Mouse (Mus musculus): Measurements from ENCODE around the gene Pde4d. TPM values are rescaled to one million over a fixed set of nuclear protein-coding genes. Genes with fewer than 3 reads are reported as not detected.

The Pde4d gene
- polyA plus RNA-seq, 1 experiment, result 15.1 TPM

- Histone ChIP-seq H3K27me3 (ENCODE audit: control insufficient read depth, insufficient read depth, insufficient read length) (no peaks in the 10 kb centered on the region), H3K79me2 (ENCODE audit: control insufficient read depth, insufficient read depth) (peaks cover 74% of the 10 kb centered on the region), H3K4me3 (ENCODE audit: insufficient read depth, poor library complexity, severe bottlenecking) (no peak overlapping the region), H3K36me3 (ENCODE audit: control insufficient read depth, insufficient read depth) (no peaks in the 10 kb centered on the region), H3ac (ENCODE audit: control insufficient read depth, insufficient read length, low read depth) (no peak overlapping the region), H3K79me3 (ENCODE audit: low read depth) (peaks cover 13% of the 10 kb centered on the region)
- no peak for TF ChIP-seq CTCF (IDR thresholded peaks at IDR 0.05; ENCODE audit: control insufficient read depth, insufficient read depth, insufficient read length)
- no peak for TF ChIP-seq MYOG (IDR thresholded peaks at IDR 0.05; ENCODE audit: control insufficient read depth, extremely low read depth, insufficient read length)
- TF ChIP-seq MAX (IDR thresholded peaks at IDR 0.05), result no peak
- TF ChIP-seq MYOD1 (IDR thresholded peaks at IDR 0.05; ENCODE audit: control insufficient read depth, insufficient read length, low read depth), result no peak
- TF ChIP-seq FOSL1 (IDR thresholded peaks at IDR 0.05; ENCODE audit: insufficient read depth, low read length, poor library complexity, severe bottlenecking), result no peak
- TF ChIP-seq USF1 (IDR thresholded peaks at IDR 0.05; ENCODE audit: low read depth), result no peak
- TF ChIP-seq CEBPB (IDR thresholded peaks at IDR 0.05; ENCODE audit: low read depth), result no peak
Measured at GRCm38 (mm10) chr13:109714581-109714980, 1264.8 kb downstream of the Pde4d start.

- no peaks in the 10 kb centered on the region for H3K27me3 ChIP-seq (ENCODE audit: control insufficient read depth, insufficient read depth, insufficient read length)
- peaks cover 79% of the 10 kb centered on the region for H3K79me2 ChIP-seq (ENCODE audit: control insufficient read depth, insufficient read depth)
- H3K79me3 ChIP-seq (ENCODE audit: low read depth), result peaks cover 11% of the 10 kb centered on the region
- no peak overlapping the region for H3ac ChIP-seq (ENCODE audit: control insufficient read depth, insufficient read length, low read depth)
- H3K36me3 ChIP-seq (ENCODE audit: control insufficient read depth, insufficient read depth), result no peaks in the 10 kb centered on the region
- TF ChIP-seq USF1 (IDR thresholded peaks at IDR 0.05; ENCODE audit: low read depth) (no peak), MYOD1 (IDR thresholded peaks at IDR 0.05; ENCODE audit: control insufficient read depth, insufficient read length, low read depth) (peak; percentile 60)
- H3K4me3 ChIP-seq (ENCODE audit: insufficient read depth, poor library complexity, severe bottlenecking), result no peak overlapping the region
Measured at GRCm38 (mm10) chr13:109715321-109715720, 1265.6 kb downstream of the Pde4d start.

GRCm38 (mm10) chr13:109720127-109720713 is 1270.5 kb downstream of the Pde4d start:
- Histone ChIP-seq H3K79me3 (ENCODE audit: low read depth) (peaks cover 17% of the 10 kb centered on the region), H3ac (ENCODE audit: control insufficient read depth, insufficient read length, low read depth) (no peak overlapping the region), H3K27me3 (ENCODE audit: control insufficient read depth, insufficient read depth, insufficient read length) (no peaks in the 10 kb centered on the region), H3K36me3 (ENCODE audit: control insufficient read depth, insufficient read depth) (no peaks in the 10 kb centered on the region), H3K79me2 (ENCODE audit: control insufficient read depth, insufficient read depth) (peaks cover 74% of the 10 kb centered on the region), H3K4me3 (ENCODE audit: insufficient read depth, poor library complexity, severe bottlenecking) (no peak overlapping the region)
- TF ChIP-seq CTCF (IDR thresholded peaks at IDR 0.05; ENCODE audit: control insufficient read depth, insufficient read depth, insufficient read length) (no peak), CEBPB (IDR thresholded peaks at IDR 0.05; ENCODE audit: low read depth) (no peak), FOSL1 (IDR thresholded peaks at IDR 0.05; ENCODE audit: insufficient read depth, low read length, poor library complexity, severe bottlenecking) (no peak), MAX (IDR thresholded peaks at IDR 0.05) (no peak), MYOD1 (IDR thresholded peaks at IDR 0.05; ENCODE audit: control insufficient read depth, insufficient read length, low read depth) (no peak), MYOG (IDR thresholded peaks at IDR 0.05; ENCODE audit: control insufficient read depth, extremely low read depth, insufficient read length) (no peak), USF1 (IDR thresholded peaks at IDR 0.05; ENCODE audit: low read depth) (no peak)

- H3K79me2 ChIP-seq (ENCODE audit: control insufficient read depth, insufficient read depth), result peaks cover 74% of the 10 kb centered on the region
- TF ChIP-seq CEBPB (IDR thresholded peaks at IDR 0.05; ENCODE audit: low read depth) (no peak), MYOG (IDR thresholded peaks at IDR 0.05; ENCODE audit: control insufficient read depth, extremely low read depth, insufficient read length) (no peak), MYOD1 (IDR thresholded peaks at IDR 0.05; ENCODE audit: control insufficient read depth, insufficient read length, low read depth) (no peak), USF1 (IDR thresholded peaks at IDR 0.05; ENCODE audit: low read depth) (no peak), FOSL1 (IDR thresholded peaks at IDR 0.05; ENCODE audit: insufficient read depth, low read length, poor library complexity, severe bottlenecking) (no peak), CTCF (IDR thresholded peaks at IDR 0.05; ENCODE audit: control insufficient read depth, insufficient read depth, insufficient read length) (no peak), MAX (IDR thresholded peaks at IDR 0.05) (no peak)
- no peaks in the 10 kb centered on the region for H3K27me3 ChIP-seq (ENCODE audit: control insufficient read depth, insufficient read depth, insufficient read length)
- peaks cover 9% of the 10 kb centered on the region for H3K36me3 ChIP-seq (ENCODE audit: control insufficient read depth, insufficient read depth)
- H3ac ChIP-seq (ENCODE audit: control insufficient read depth, insufficient read length, low read depth), result no peak overlapping the region
- no peak overlapping the region for H3K4me3 ChIP-seq (ENCODE audit: insufficient read depth, poor library complexity, severe bottlenecking)
- peaks cover 15% of the 10 kb centered on the region for H3K79me3 ChIP-seq (ENCODE audit: low read depth)
Measured at GRCm38 (mm10) chr13:109722237-109723119, 1272.7 kb downstream of the Pde4d start.

- TF ChIP-seq USF1 (IDR thresholded peaks at IDR 0.05; ENCODE audit: low read depth) (no peak), MAX (IDR thresholded peaks at IDR 0.05) (no peak), MYOD1 (IDR thresholded peaks at IDR 0.05; ENCODE audit: control insufficient read depth, insufficient read length, low read depth) (no peak)
- H3K27me3 ChIP-seq (ENCODE audit: control insufficient read depth, insufficient read depth, insufficient read length), result no peaks in the 10 kb centered on the region
- H3K4me3 ChIP-seq (ENCODE audit: insufficient read depth, poor library complexity, severe bottlenecking), result no peak overlapping the region
- H3K79me3 ChIP-seq (ENCODE audit: low read depth), result peaks cover 15% of the 10 kb centered on the region
- peaks cover 9% of the 10 kb centered on the region for H3K36me3 ChIP-seq (ENCODE audit: control insufficient read depth, insufficient read depth)
- H3ac ChIP-seq (ENCODE audit: control insufficient read depth, insufficient read length, low read depth), result no peak overlapping the region
- peaks cover 45% of the 10 kb centered on the region for H3K79me2 ChIP-seq (ENCODE audit: control insufficient read depth, insufficient read depth)
Measured at GRCm38 (mm10) chr13:109727346-109727745, 1277.6 kb downstream of the Pde4d start.
